Mouse (Mus musculus) left cerebral cortex, adult 2 months (tissue): Measurements from ENCODE around the gene Dtx3. TPM values are rescaled to one million over a fixed set of nuclear protein-coding genes. Genes with fewer than 3 reads are reported as not detected.
A peak's percentile ranks its signal among the peaks of the same experiment; 100 is the strongest.

Experiments used
- DNase-seq, 2 experiments: peaks; one replicate each; pipeline ENCODE4 v3.0.0; 2021 to 2022; ENCODE audit warnings: low spot score in 2 of 2, mixed read lengths in 1 of 2; ENCODE audit errors: extremely low spot score in 1 of 2
- H3K27ac ChIP-seq: fragments of 200-600 bp; 2 replicates; pipeline ENCODE4 v1.8.1; 2022
- H3K4me3 ChIP-seq: fragments of 200-600 bp; 2 replicates; pipeline ENCODE4 v1.8.1; 2022
- CTCF ChIP-seq: fragments of 200-600 bp; IDR thresholded peaks from 2 replicates; pipeline ENCODE4 v1.8.1; 2022; ENCODE audit warnings: antibody characterized with exemption, mild to moderate bottlenecking, moderate library complexity
- intact Hi-C: fragments of 180-260 bp; cut with DNase I; formaldehyde crosslinking; loops from one replicate; pipeline ENCODE4 v1.15.1; 2025
- total RNA-seq, 2 experiments: library from RNA; stranded (reverse); gene quantifications; 2 replicates each; pipeline ENCODE4 v1.2.3; 2021

Dtx3 gene
- total RNA-seq, 2 experiments from 2014 or later: 207 to 223 TPM

GRCm38 (mm10) chr10:127181566-127181965 lies 14.0 kb downstream of the Dtx3 start:
- intact Hi-C loops: no loop called here
- no peak for TF ChIP-seq CTCF
- DNase-seq: no peak
- Histone ChIP-seq H3K4me3 (no peak overlapping the region), H3K27ac (no peak overlapping the region)

- no peak for TF ChIP-seq CTCF
- intact Hi-C loops: no loop called here
- no peak for DNase-seq
- H3K27ac ChIP-seq: peak overlapping the region; percentile 65; the same call in 1 of the 2 replicates
- H3K4me3 ChIP-seq: no peak overlapping the region
Observed at GRCm38 (mm10) chr10:127180695-127181047, 14.9 kb downstream of the Dtx3 start.

- intact Hi-C loops: no loop called here
- Histone ChIP-seq H3K4me3 (peak within 1 kb of the TSS; percentile 19), H3K27ac (peak within 1 kb of the TSS; percentile 65)
- peak; percentile 59 to 70 for DNase-seq
- TF ChIP-seq CTCF: no peak
Observed at GRCm38 (mm10) chr10:127179871-127180694, 15.4 kb downstream of the Dtx3 start, which contains the start of gene Slc26a10. Gene Slc26a10, minus strand, starts transcription at chr10:127180645.

- peak; percentile 13 to 20 for DNase-seq
- no peak for TF ChIP-seq CTCF
- no peak overlapping the region for H3K27ac ChIP-seq
- intact Hi-C loops: no loop called here
- H3K4me3 ChIP-seq: peak overlapping the region; percentile 39
Observed at GRCm38 (mm10) chr10:127178286-127179027, 17.1 kb downstream of the Dtx3 start.

- Histone ChIP-seq H3K27ac (no peak overlapping the region), H3K4me3 (peak overlapping the region; percentile 39)
- DNase-seq: peak; percentile 70 to 80
- TF ChIP-seq CTCF: peak; percentile 88
- intact Hi-C loops: loop anchor here (2.0 kb wide), 1 partner anchor 51 kb away; no protein-coding TSS in a partner anchor
Observed at GRCm38 (mm10) chr10:127177719-127178118, 17.8 kb downstream of the Dtx3 start.

- no peak for TF ChIP-seq CTCF
- H3K4me3 ChIP-seq: no peak overlapping the region
- no peak overlapping the region for H3K27ac ChIP-seq
- DNase-seq: no peak
- intact Hi-C loops: loop anchor here (2.0 kb wide), 1 partner anchor 52 kb away; no protein-coding TSS in a partner anchor
Observed at GRCm38 (mm10) chr10:127177235-127177634, 18.3 kb downstream of the Dtx3 start.

- no peak for DNase-seq
- H3K4me3 ChIP-seq: no peak overlapping the region
- intact Hi-C loops: loop anchor here (2.0 kb wide), 1 partner anchor 52 kb away; no protein-coding TSS in a partner anchor
- no peak for TF ChIP-seq CTCF
- no peak overlapping the region for H3K27ac ChIP-seq
Observed at GRCm38 (mm10) chr10:127176756-127177155, 18.8 kb downstream of the Dtx3 start.

- TF ChIP-seq CTCF: no peak; the same call in 1 of the 2 replicates
- Histone ChIP-seq H3K4me3 (no peak overlapping the region), H3K27ac (no peak overlapping the region)
- intact Hi-C loops: loop anchor here (2.0 kb wide), 1 partner anchor 53 kb away; no protein-coding TSS in a partner anchor
- no peak for DNase-seq
Observed at GRCm38 (mm10) chr10:127176228-127176627, 19.3 kb downstream of the Dtx3 start.

GRCm38 (mm10) chr10:127174170-127174569 lies 21.4 kb downstream of the Dtx3 start:
- TF ChIP-seq CTCF: no peak
- Histone ChIP-seq H3K27ac (no peak overlapping the region), H3K4me3 (no peak overlapping the region)
- DNase-seq: peak in 1 of 2 experiments; percentile 8
- intact Hi-C loops: no loop called here

- Histone ChIP-seq H3K27ac (no peak overlapping the region), H3K4me3 (no peak overlapping the region)
- intact Hi-C loops: no loop called here
- TF ChIP-seq CTCF: no peak
- peak in 1 of 2 experiments; percentile 7 for DNase-seq
Observed at GRCm38 (mm10) chr10:127173148-127174065, 22.1 kb downstream of the Dtx3 start.

- no peak overlapping the region for H3K27ac ChIP-seq
- DNase-seq: peak in 1 of 2 experiments; percentile 11
- intact Hi-C loops: no loop called here
- no peak overlapping the region for H3K4me3 ChIP-seq
- no peak for TF ChIP-seq CTCF
Observed at GRCm38 (mm10) chr10:127171631-127172200, 23.8 kb downstream of the Dtx3 start.
